Mouse (Mus musculus) liver, embryonic 15.5 days (tissue): ENCODE data around the gene Cdc42bpa. TPM values are rescaled to one million over a fixed set of nuclear protein-coding genes. Genes with fewer than 3 reads are reported as not detected.
A peak's percentile ranks its signal among the peaks of the same experiment; 100 is the strongest.
"Not testable (repeated sequence)": the region's sequence is repeated elsewhere in the genome, so short reads cannot be mapped to it uniquely, and the experiment has no call there.

Experiments
- ATAC-seq: fragments of 200-750 bp; cut with Nextera tagmentation; 2 replicates; pipeline ENCODE4 v1.8.0; 2017; ENCODE audit warnings: moderate number of reproducible peaks, mild to moderate bottlenecking, moderate library complexity; ENCODE audit not compliant: insufficient read depth
- H3K27ac ChIP-seq: fragments of 300-500 bp; sonication (generic); replicated peaks from 2 replicates; pipeline ENCODE4 v1.5.1; 2015; ENCODE audit warnings: mild to moderate bottlenecking, inconsistent platforms
- H3K27me3 ChIP-seq: fragments of 300-500 bp; sonication (generic); 2 replicates; pipeline ENCODE4 v1.6.1; 2015; ENCODE audit warnings: mild to moderate bottlenecking, inconsistent platforms
- H3K36me3 ChIP-seq: fragments of 300-500 bp; sonication (generic); replicated peaks from 2 replicates; pipeline ENCODE4 v1.6.1; 2015; ENCODE audit warnings: moderate library complexity, mild to moderate bottlenecking, inconsistent platforms
- H3K4me1 ChIP-seq: fragments of 300-500 bp; sonication (generic); replicated peaks from 2 replicates; pipeline ENCODE4 v1.6.1; 2015; ENCODE audit warnings: inconsistent platforms
- H3K4me2 ChIP-seq: fragments of 300-500 bp; sonication (generic); 2 replicates; pipeline ENCODE4 v1.6.1; 2015; ENCODE audit warnings: moderate library complexity, mild to moderate bottlenecking, inconsistent platforms
- H3K4me3 ChIP-seq: fragments of 300-500 bp; sonication (generic); replicated peaks from 2 replicates; pipeline ENCODE4 v1.5.1; 2015; ENCODE audit warnings: mild to moderate bottlenecking, inconsistent platforms
- H3K9ac ChIP-seq: fragments of 300-500 bp; sonication (generic); 2 replicates; pipeline ENCODE4 v1.6.1; 2015; ENCODE audit warnings: moderate library complexity, mild to moderate bottlenecking, inconsistent platforms
- H3K9me3 ChIP-seq: fragments of 300-500 bp; sonication (generic); replicated peaks from 2 replicates; pipeline ENCODE4 v1.6.1; 2016; ENCODE audit warnings: inconsistent platforms
- WGBS: fragments of 180-500 bp; shearing (Covaris S2); methylation state at CpG from one replicate; pipeline ENCODE4 v1.1.7; 2015; ENCODE audit warnings: mixed read lengths; ENCODE audit not compliant: insufficient replicate concordance; 5-methylcytosine and 5-hydroxymethylcytosine counted together
- polyA plus RNA-seq: library from polyadenylated mRNA; unstranded; fragments of >200 nt; fragmentation: Nextera tagmentation; extraction: Ambion mirVana; gene quantifications from 2 replicates; pipeline ENCODE4 v1.2.1, GENCODE M21; 2015

Gene Cdc42bpa
- polyA plus RNA-seq, 1 experiment from 2014 or later, result 8.8 TPM

GRCm38 (mm10) chr1:179991660-179992235 lies 31.5 kb downstream of the Cdc42bpa start:
- H3K9ac ChIP-seq, result no peak overlapping the region
- H3K4me1 ChIP-seq, result peaks cover 6% of the 10 kb centered on the region
- ATAC-seq, result no peak
- WGBS, result 51% methylated on average over 6 of the region's 6 CpGs
- no peak overlapping the region for H3K27ac ChIP-seq
- 0 out of 2 replicates have a peak overlapping the region, but pooled peaks have one; percentile 13 for H3K4me2 ChIP-seq
- H3K4me3 ChIP-seq, result no peak overlapping the region
- H3K9me3 ChIP-seq, result no peaks in the 10 kb centered on the region
- H3K36me3 ChIP-seq, result no peaks in the 10 kb centered on the region
- no peaks in the 10 kb centered on the region for H3K27me3 ChIP-seq

- Histone ChIP-seq H3K36me3 (no peaks in the 10 kb centered on the region), H3K4me2 (no peak overlapping the region), H3K27ac (no peak overlapping the region), H3K4me1 (peaks cover 6% of the 10 kb centered on the region), H3K9ac (no peak overlapping the region), H3K27me3 (no peaks in the 10 kb centered on the region), H3K4me3 (no peak overlapping the region), H3K9me3 (no peaks in the 10 kb centered on the region)
- ATAC-seq, result no peak
- WGBS, result 69% methylated on average over 1 of the region's 1 CpGs
Observed at GRCm38 (mm10) chr1:179992255-179992654, 32.0 kb downstream of the Cdc42bpa start.

GRCm38 (mm10) chr1:180008057-180008456 lies 47.8 kb downstream of the Cdc42bpa start:
- no peak overlapping the region for H3K4me3 ChIP-seq
- H3K4me2 ChIP-seq, result no peak overlapping the region
- H3K36me3 ChIP-seq, result 0 out of 2 replicates have a peak, but pooled peaks cover 4% of the 10 kb centered on the region
- H3K27me3 ChIP-seq, result no peaks in the 10 kb centered on the region
- no peak overlapping the region for H3K9ac ChIP-seq
- no peak for ATAC-seq
- no peaks in the 10 kb centered on the region for H3K9me3 ChIP-seq
- no peak overlapping the region for H3K27ac ChIP-seq
- H3K4me1 ChIP-seq, result no peaks in the 10 kb centered on the region; the same call in 1 of the 2 replicates

GRCm38 (mm10) chr1:180013479-180013878 lies 53.2 kb downstream of the Cdc42bpa start:
- no peak overlapping the region for H3K9ac ChIP-seq
- no peaks in the 10 kb centered on the region for H3K27me3 ChIP-seq
- no peak overlapping the region for H3K4me3 ChIP-seq
- no peak overlapping the region for H3K27ac ChIP-seq
- WGBS, result 80% methylated on average over 4 of the region's 4 CpGs
- no peaks in the 10 kb centered on the region for H3K36me3 ChIP-seq
- peaks cover 7% of the 10 kb centered on the region for H3K4me1 ChIP-seq
- H3K4me2 ChIP-seq, result no peak overlapping the region
- H3K9me3 ChIP-seq, result no peaks in the 10 kb centered on the region
- no peak for ATAC-seq

GRCm38 (mm10) chr1:180018218-180018617 lies 57.9 kb downstream of the Cdc42bpa start:
- 63% methylated on average over 2 of the region's 2 CpGs for WGBS
- Histone ChIP-seq H3K9ac (no peak overlapping the region), H3K27me3 (no peaks in the 10 kb centered on the region), H3K4me3 (no peak overlapping the region), H3K9me3 (no peaks in the 10 kb centered on the region), H3K27ac (no peak overlapping the region), H3K4me1 (peaks cover 20% of the 10 kb centered on the region), H3K4me2 (no peak overlapping the region), H3K36me3 (no peaks in the 10 kb centered on the region)
- no peak for ATAC-seq

GRCm38 (mm10) chr1:180021463-180022296 lies 61.4 kb downstream of the Cdc42bpa start:
- no peak overlapping the region for H3K4me2 ChIP-seq
- H3K4me3 ChIP-seq, result no peak overlapping the region

GRCm38 (mm10) chr1:180023512-180023911 lies 63.2 kb downstream of the Cdc42bpa start:
- H3K9me3 ChIP-seq, result no peaks in the 10 kb centered on the region
- no peaks in the 10 kb centered on the region for H3K27me3 ChIP-seq
- H3K4me3 ChIP-seq, result no peak overlapping the region
- H3K27ac ChIP-seq, result no peak overlapping the region
- 72% methylated on average over 5 of the region's 5 CpGs for WGBS
- no peak overlapping the region for H3K4me2 ChIP-seq
- peaks cover 13% of the 10 kb centered on the region for H3K4me1 ChIP-seq
- no peaks in the 10 kb centered on the region for H3K36me3 ChIP-seq
- H3K9ac ChIP-seq, result no peak overlapping the region
- ATAC-seq, result no peak

More at GRCm38 (mm10) chr1:180021463-180022296, 61.4 kb downstream of the Cdc42bpa start:
- no peak for ATAC-seq
- H3K36me3 ChIP-seq, result no peaks in the 10 kb centered on the region
- H3K27me3 ChIP-seq, result no peaks in the 10 kb centered on the region
- H3K9ac ChIP-seq, result no peak overlapping the region
- H3K4me1 ChIP-seq, result peaks cover 13% of the 10 kb centered on the region
- WGBS, result 57% methylated on average over 11 of the region's 11 CpGs
- no peaks in the 10 kb centered on the region for H3K9me3 ChIP-seq
- no peak overlapping the region for H3K27ac ChIP-seq

GRCm38 (mm10) chr1:180029863-180030262 lies 69.6 kb downstream of the Cdc42bpa start:
- H3K9ac ChIP-seq, H3K27me3 ChIP-seq, H3K9me3 ChIP-seq, ATAC-seq, H3K4me2 ChIP-seq, H3K36me3 ChIP-seq, H3K4me3 ChIP-seq: not testable (repeated sequence)
- H3K4me1 ChIP-seq, result peaks cover 26% of the 10 kb centered on the region
- 74% methylated on average over 5 of the region's 5 CpGs for WGBS
- peak overlapping the region; percentile 70; the same call in 1 of the 2 replicates for H3K27ac ChIP-seq

GRCm38 (mm10) chr1:180030631-180031365 lies 70.5 kb downstream of the Cdc42bpa start:
- H3K27me3 ChIP-seq, result no peaks in the 10 kb centered on the region
- H3K4me1 ChIP-seq, result peaks cover 26% of the 10 kb centered on the region
- H3K9me3 ChIP-seq, result no peaks in the 10 kb centered on the region
- whole genome bisulfite sequencing, result 41% methylated on average over 8 of the region's 8 CpGs
- H3K4me3 ChIP-seq, result no peak overlapping the region
- ATAC-seq, result peak; percentile 24; the same call in 1 of the 2 replicates
- H3K9ac ChIP-seq, result no peak overlapping the region
- H3K4me2 ChIP-seq, result peak overlapping the region; percentile 31
- peak overlapping the region; percentile 70 for H3K27ac ChIP-seq
- no peaks in the 10 kb centered on the region for H3K36me3 ChIP-seq

GRCm38 (mm10) chr1:180031705-180032548 lies 71.7 kb downstream of the Cdc42bpa start:
- H3K27ac ChIP-seq, result peak overlapping the region; percentile 76

More at GRCm38 (mm10) chr1:180031705-180032548, 71.7 kb downstream of the Cdc42bpa start:
- no peaks in the 10 kb centered on the region for H3K9me3 ChIP-seq
- peak; percentile 91 for ATAC-seq
- H3K36me3 ChIP-seq, result no peaks in the 10 kb centered on the region
- H3K9ac ChIP-seq, result no peak overlapping the region
- H3K4me2 ChIP-seq, result peak overlapping the region; percentile 45
- H3K4me3 ChIP-seq, result no peak overlapping the region
- 41% methylated on average over 5 of the region's 5 CpGs for WGBS
- peaks cover 26% of the 10 kb centered on the region for H3K4me1 ChIP-seq
- H3K27me3 ChIP-seq, result no peaks in the 10 kb centered on the region
